Mouse (Mus musculus) heart, postnatal 0 days (tissue): Measurements from ENCODE around the gene Fbxo7. TPM values are rescaled to one million over a fixed set of nuclear protein-coding genes. Genes with fewer than 3 reads are reported as not detected.

Experiments used
- ATAC-seq: fragments of 200-750 bp; cut with Nextera tagmentation; 2 replicates; pipeline ENCODE4 v1.8.0; 2017; ENCODE audit warnings: low read depth, moderate number of reproducible peaks, moderate library complexity; ENCODE audit not compliant: insufficient read depth
- DNase-seq: peaks from one replicate; pipeline ENCODE4 v3.0.0-alpha.2; 2016; ENCODE audit warnings: low spot score
- H3K27ac ChIP-seq: fragments of 300-500 bp; sonication (generic); 2 replicates; pipeline ENCODE4 v1.5.1; 2014; ENCODE audit warnings: low read depth, mild to moderate bottlenecking
- H3K27me3 ChIP-seq: fragments of 300-500 bp; sonication (generic); 2 replicates; pipeline ENCODE4 v1.6.1; 2014; ENCODE audit warnings: low read length, mixed read lengths; ENCODE audit not compliant: control insufficient read depth, insufficient read depth
- H3K36me3 ChIP-seq: fragments of 300-500 bp; sonication (generic); replicated peaks from 2 replicates; pipeline ENCODE4 v1.6.1; 2014; ENCODE audit warnings: low read length, mixed read lengths; ENCODE audit not compliant: control insufficient read depth, insufficient read depth
- H3K4me1 ChIP-seq: fragments of 300-500 bp; sonication (generic); 2 replicates; pipeline ENCODE4 v1.6.1; 2014; ENCODE audit warnings: antibody characterized with exemption; ENCODE audit not compliant: control insufficient read depth, insufficient read depth
- H3K4me2 ChIP-seq: fragments of 300-500 bp; sonication (generic); 2 replicates; pipeline ENCODE4 v1.6.1; 2014; ENCODE audit warnings: low read depth, mild to moderate bottlenecking, low read length, moderate library complexity
- H3K4me3 ChIP-seq: fragments of 300-500 bp; sonication (generic); 2 replicates; pipeline ENCODE4 v1.5.1; 2014; ENCODE audit warnings: low read depth, low read length
- H3K9ac ChIP-seq: fragments of 300-500 bp; sonication (generic); replicated peaks from 2 replicates; pipeline ENCODE4 v1.6.1; 2014; ENCODE audit warnings: low read depth, low read length, mixed read lengths
- H3K9me3 ChIP-seq: fragments of 300-500 bp; sonication (generic); replicated peaks from 2 replicates; pipeline ENCODE4 v1.6.1; 2016; ENCODE audit warnings: low read length; ENCODE audit not compliant: control insufficient read depth
- CTCF ChIP-seq: IDR thresholded peaks from 2 replicates; pipeline ENCODE4 v1.5.1; 2016; ENCODE audit warnings: antibody characterized with exemption, control low read depth, low read depth
- EP300 ChIP-seq: IDR thresholded peaks from 2 replicates; pipeline ENCODE4 v1.6.1; 2016; ENCODE audit warnings: antibody characterized with exemption, low read depth
- WGBS: fragments of 180-500 bp; shearing (Covaris S2); extraction: QIAGEN DNeasy Blood & Tissue Kit; methylation state at CpG from one replicate; pipeline ENCODE4 v1.1.7; 2014; 5-methylcytosine and 5-hydroxymethylcytosine counted together
- polyA plus RNA-seq: library from polyadenylated mRNA; unstranded; fragments of >200 nt; fragmentation: Nextera tagmentation; extraction: Ambion mirVana; gene quantifications from 2 replicates; pipeline ENCODE4 v1.2.1, GENCODE M21; 2015
- total RNA-seq: library from RNA; depleted of rRNA; stranded (reverse); fragments of >200 nt; gene quantifications from 2 replicates; pipeline ENCODE4 v1.2.3, GENCODE M21; 2014; ENCODE audit warnings: low replicate concordance

The Fbxo7 gene
- total and polyA plus RNA-seq, 2 experiments from 2014 or later = 16.1 to 19.9 TPM

GRCm38 (mm10) chr10:86011781-86012180, 10.0 kb upstream of the Fbxo7 start, which contains the start of gene Bpifc:
Bpifc (minus strand) TSS chr10:86011895.
- 84% methylated on average over 2 of the region's 2 CpGs for WGBS
- DNase-seq = no peak

GRCm38 (mm10) chr10:86017781-86018180, 4.0 kb upstream of the Fbxo7 start:
- no peak for DNase-seq
- Histone ChIP-seq H3K9me3 (no peaks in the 10 kb centered on the region), H3K27me3 (no peaks in the 10 kb centered on the region), H3K36me3 (no peaks in the 10 kb centered on the region), H3K27ac (no peak overlapping the region), H3K9ac (no peak overlapping the region), H3K4me2 (no peak overlapping the region), H3K4me3 (no peak overlapping the region), H3K4me1 (no peaks in the 10 kb centered on the region)
- no peak for ATAC-seq
- 80% methylated on average over 7 of the region's 7 CpGs for WGBS
- TF ChIP-seq EP300 = no peak
- no peak for TF ChIP-seq CTCF

More at GRCm38 (mm10) chr10:86011781-86012180, 10.0 kb upstream of the Fbxo7 start, which contains the start of gene Bpifc:
- Histone ChIP-seq H3K4me1 (no peaks in the 10 kb centered on the region), H3K27ac (no peak within 1 kb of the TSS), H3K9ac (no peak within 1 kb of the TSS), H3K4me2 (no peak within 1 kb of the TSS), H3K9me3 (no peaks in the 10 kb centered on the region), H3K4me3 (no peak within 1 kb of the TSS), H3K27me3 (no peaks in the 10 kb centered on the region), H3K36me3 (no peaks in the 10 kb centered on the region)
- no peak for ATAC-seq
- no peak for TF ChIP-seq EP300
- TF ChIP-seq CTCF = no peak

- no peaks in the 10 kb centered on the region for H3K27me3 ChIP-seq
- H3K4me3 ChIP-seq = no peak overlapping the region
- H3K36me3 ChIP-seq = no peaks in the 10 kb centered on the region
- no peak for ATAC-seq
- DNase-seq = no peak
- TF ChIP-seq EP300 = no peak
- TF ChIP-seq CTCF = no peak
- no peak overlapping the region for H3K9ac ChIP-seq
- 37% methylated on average over 5 of the region's 5 CpGs for WGBS
- no peak overlapping the region for H3K4me2 ChIP-seq
- no peaks in the 10 kb centered on the region for H3K9me3 ChIP-seq
- H3K4me1 ChIP-seq = no peaks in the 10 kb centered on the region
- no peak overlapping the region for H3K27ac ChIP-seq
These were observed 3.0 kb upstream of the Fbxo7 start for GRCm38 (mm10) chr10:86018813-86019212.

- no peak for ATAC-seq
- no peak for TF ChIP-seq EP300
- TF ChIP-seq CTCF = no peak
- 1% methylated on average over 3 of the region's 3 CpGs for WGBS
- Histone ChIP-seq H3K27me3 (no peaks in the 10 kb centered on the region), H3K36me3 (no peaks in the 10 kb centered on the region), H3K4me1 (no peaks in the 10 kb centered on the region), H3K27ac (no peak overlapping the region), H3K9me3 (no peaks in the 10 kb centered on the region), H3K4me3 (peak overlapping the region; percentile 97), H3K4me2 (peak overlapping the region; percentile 47), H3K9ac (no peak overlapping the region)
- no peak for DNase-seq
These were observed 394 bp upstream of the Fbxo7 start for GRCm38 (mm10) chr10:86021408-86021748.

GRCm38 (mm10) chr10:86022474-86022816, 673 bp downstream of the Fbxo7 start:
- H3K36me3 ChIP-seq = no peaks in the 10 kb centered on the region
- H3K4me3 ChIP-seq = peak overlapping the region; percentile 97
- ATAC-seq (0 out of 2 replicates have a peak, but pooled peaks have one; percentile 5), DNase-seq (no peak)
- TF ChIP-seq EP300 (no peak), CTCF (no peak)
- no peaks in the 10 kb centered on the region for H3K27me3 ChIP-seq
- 5% methylated on average over 6 of the region's 6 CpGs for WGBS
- no peaks in the 10 kb centered on the region for H3K4me1 ChIP-seq
- H3K9me3 ChIP-seq = no peaks in the 10 kb centered on the region
- peak overlapping the region; percentile 92 for H3K9ac ChIP-seq
- H3K27ac ChIP-seq = peak overlapping the region; percentile 92
- H3K4me2 ChIP-seq = peak overlapping the region; percentile 68

GRCm38 (mm10) chr10:86023149-86023548, 1.4 kb downstream of the Fbxo7 start:
- H3K9ac ChIP-seq = no peak overlapping the region
- H3K4me3 ChIP-seq = no peak overlapping the region
- no peaks in the 10 kb centered on the region for H3K9me3 ChIP-seq

More at GRCm38 (mm10) chr10:86023149-86023548, 1.4 kb downstream of the Fbxo7 start:
- H3K36me3 ChIP-seq = no peaks in the 10 kb centered on the region
- no peaks in the 10 kb centered on the region for H3K27me3 ChIP-seq
- no peak overlapping the region for H3K27ac ChIP-seq
- TF ChIP-seq EP300 (no peak), CTCF (no peak)
- no peaks in the 10 kb centered on the region for H3K4me1 ChIP-seq
- DNase-seq (no peak), ATAC-seq (no peak)
- H3K4me2 ChIP-seq = no peak overlapping the region
